Mouse (Mus musculus) liver, adult 10 weeks (tissue): Measurements from ENCODE around the gene Olfr479. TPM values are rescaled to one million over a fixed set of nuclear protein-coding genes. Genes with fewer than 3 reads are reported as not detected.

Experiments used
- polyA plus RNA-seq: library from polyadenylated mRNA; stranded (reverse); fragments of 350-450 nt; fragmentation: Illumina TruSeq; extraction: RNeasy Lipid Tissue Mini Kit (QIAGEN cat#74804); gene quantifications from one replicate; pipeline ENCODE4 v1.2.3, GENCODE M21; 2014; ENCODE audit warnings: low read depth, low replicate concordance

The Olfr479 gene
- not detected for polyA plus RNA-seq

DNA sequence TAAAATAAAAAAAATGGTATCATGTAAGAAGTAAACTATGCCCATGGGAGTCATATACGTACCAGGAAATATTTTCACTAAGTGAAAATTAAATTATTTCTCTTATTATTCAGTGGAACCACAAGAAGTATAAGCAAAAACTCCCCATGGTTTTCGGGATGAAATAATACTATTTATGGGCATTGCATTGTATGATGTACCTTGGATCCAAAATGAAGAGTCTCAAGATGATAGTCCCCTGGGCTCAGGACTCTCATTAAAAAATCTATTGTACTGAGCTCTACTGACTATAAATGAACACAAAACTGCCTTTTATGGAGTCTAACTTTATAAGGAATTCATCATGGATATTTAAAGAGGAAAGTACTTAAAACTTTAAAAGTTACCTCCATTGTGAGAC lies at the start of gene Olfr479:
Olfr479 (plus strand) TSS at position 301 of the 400 bp plus-strand sequence.

DNA sequence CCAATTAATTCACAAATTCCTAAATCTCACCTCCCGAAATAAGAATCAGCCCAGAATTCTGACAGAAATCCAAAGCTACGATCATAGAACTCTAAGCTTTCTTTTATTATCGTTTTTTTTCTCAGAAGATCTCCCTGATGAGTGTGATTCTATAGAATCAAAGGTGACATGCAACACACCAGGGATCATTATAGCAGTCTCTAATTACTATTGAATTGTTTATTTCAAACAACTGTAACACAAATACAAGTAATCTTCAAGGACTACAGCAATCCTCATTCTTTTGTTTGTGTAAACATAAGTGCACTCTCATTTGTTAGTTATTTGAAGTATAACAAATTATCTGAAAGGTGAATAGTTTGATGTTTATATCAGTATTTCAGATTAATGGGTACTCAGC lies 16.6 kb upstream of the Olfr479 start, which contains the start of gene Olfr478:
Olfr478 (minus strand) TSS at position 101 of the 400 bp plus-strand sequence.

DNA sequence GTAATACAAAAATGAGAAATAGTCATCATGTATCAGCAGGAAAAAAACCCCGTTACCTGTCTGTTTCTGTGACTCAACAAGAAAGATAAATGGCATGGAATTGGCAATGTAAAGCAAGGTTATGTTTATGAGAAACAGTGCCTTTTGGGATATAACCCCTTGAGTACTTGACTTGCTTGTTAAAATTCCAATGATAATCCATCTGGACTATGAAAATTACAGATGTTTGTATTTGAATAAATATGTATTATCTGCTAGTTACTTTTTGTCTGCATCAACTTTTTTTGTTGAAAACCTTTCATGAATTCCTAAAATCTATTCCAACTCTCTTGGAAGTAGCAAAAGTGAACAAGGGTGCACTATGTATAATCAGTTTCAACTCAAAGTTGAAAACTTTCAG lies 16.8 kb downstream of the Olfr479 start, which contains the start of gene Olfr480:
Olfr480 (minus strand) TSS at position 101 of the 400 bp plus-strand sequence.

DNA sequence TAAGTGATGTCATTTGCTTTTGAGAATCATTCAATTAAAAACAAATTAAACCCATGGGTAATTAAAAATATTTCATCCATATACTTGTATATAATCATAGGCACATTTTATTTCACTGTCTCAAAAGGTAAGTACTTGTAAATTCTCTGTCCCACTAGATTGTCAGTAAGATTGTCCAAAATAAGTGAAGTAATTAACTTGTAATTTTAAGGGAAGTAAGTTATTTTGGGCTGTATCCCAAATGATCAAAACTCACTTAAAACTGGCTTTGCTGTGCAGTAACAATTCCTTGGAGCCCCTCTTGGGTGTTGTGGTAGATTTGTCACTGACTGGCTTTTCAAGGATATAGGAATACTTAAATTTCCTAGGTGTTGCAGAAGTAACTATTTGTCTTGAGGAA lies 29.1 kb downstream of the Olfr479 start, which contains the start of gene Olfr481:
Olfr481 (plus strand) TSS at position 301 of the 400 bp plus-strand sequence.

DNA sequence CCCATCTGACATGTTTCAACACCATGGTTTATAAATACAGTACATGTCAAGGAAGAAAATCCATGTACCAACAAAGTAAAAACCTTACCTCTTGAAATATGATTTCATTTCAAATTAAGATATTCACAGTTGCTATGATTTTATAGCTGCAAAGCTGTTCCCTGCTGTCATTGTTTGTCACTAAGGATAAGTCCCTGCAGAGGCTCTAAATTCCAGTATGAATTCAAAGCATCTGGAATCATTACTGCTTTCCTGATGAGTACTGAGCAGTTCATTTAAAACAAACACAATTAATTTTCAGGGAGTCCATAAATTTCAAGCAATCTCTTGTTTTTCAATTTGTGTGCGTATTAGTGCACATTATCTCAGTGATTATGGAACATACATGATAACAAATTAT lies 47.0 kb downstream of the Olfr479 start, which contains the start of gene Olfr482:
Olfr482 (minus strand) TSS at position 101 of the 400 bp plus-strand sequence.

DNA sequence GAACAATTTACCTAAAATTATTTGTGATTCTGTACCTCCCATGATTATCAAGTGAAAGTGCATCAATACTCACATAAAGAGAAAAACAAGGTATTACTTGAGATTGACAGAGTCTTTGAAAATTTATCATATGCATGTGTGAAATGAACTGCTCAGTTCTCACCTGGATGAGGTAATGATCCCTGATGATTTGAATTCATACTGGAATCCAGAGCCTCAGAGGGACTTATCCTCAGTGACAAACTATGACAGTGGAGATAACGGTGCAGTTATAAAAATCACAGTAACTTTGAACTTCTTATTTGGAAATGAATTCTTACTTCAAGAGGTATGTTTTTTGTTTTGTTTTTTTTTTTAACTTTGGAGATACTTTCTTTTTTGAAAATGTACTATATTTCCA lies 50.1 kb downstream of the Olfr479 start, which contains the start of gene Olfr483:
Olfr483 (plus strand) TSS at position 301 of the 400 bp plus-strand sequence.

Other genes starting within 250 kb of the Olfr479 start
- not detected for gene Ovch2, start 249.5 kb upstream of the Olfr479 start, polyA plus RNA-seq
- gene Olfr467, start 238.4 kb upstream of the Olfr479 start, polyA plus RNA-seq = not detected
- gene Olfr469, start 225.2 kb upstream of the Olfr479 start, polyA plus RNA-seq = not detected
- not detected for gene Olfr470, start 203.2 kb upstream of the Olfr479 start, polyA plus RNA-seq
- not detected for gene Olfr472, start 152.8 kb upstream of the Olfr479 start, polyA plus RNA-seq
- gene Olfr473, start 120.2 kb upstream of the Olfr479 start, polyA plus RNA-seq = not detected
- not detected for gene Olfr474, start 96.0 kb upstream of the Olfr479 start, polyA plus RNA-seq
- not detected for gene Olfr476, start 85.9 kb upstream of the Olfr479 start, polyA plus RNA-seq
- gene Olfr477, start 64.0 kb upstream of the Olfr479 start, polyA plus RNA-seq = not detected
- not detected for gene Olfr478, start 16.7 kb upstream of the Olfr479 start, polyA plus RNA-seq
- gene Olfr480, start 16.7 kb downstream of the Olfr479 start, polyA plus RNA-seq = not detected
- not detected for gene Olfr481, start 29.2 kb downstream of the Olfr479 start, polyA plus RNA-seq
- not detected for gene Olfr482, start 46.9 kb downstream of the Olfr479 start, polyA plus RNA-seq
- gene Olfr483, start 50.2 kb downstream of the Olfr479 start, polyA plus RNA-seq = not detected
- not detected for gene Olfr484, start 76.8 kb downstream of the Olfr479 start, polyA plus RNA-seq
- gene Olfr485, start 109.2 kb downstream of the Olfr479 start, polyA plus RNA-seq = not detected
- not detected for gene Olfr486, start 122.0 kb downstream of the Olfr479 start, polyA plus RNA-seq
- not detected for gene Olfr487, start 163.9 kb downstream of the Olfr479 start, polyA plus RNA-seq
- gene Olfr488, start 207.7 kb downstream of the Olfr479 start, polyA plus RNA-seq = not detected
- gene Olfr490, start 238.2 kb downstream of the Olfr479 start, polyA plus RNA-seq = not detected